Mouse (Mus musculus) gastrocnemius, postnatal 10 days (tissue): ENCODE measurements around the gene Dnajb3. TPM values are rescaled to one million over a fixed set of nuclear protein-coding genes. Genes with fewer than 3 reads are reported as not detected.
A peak's percentile ranks its signal among the peaks of the same experiment; 100 is the strongest.
"Not testable (repeated sequence)": the region's sequence is repeated elsewhere in the genome, so short reads cannot be mapped to it uniquely, and the experiment has no call there.

Experiments
- DNase-seq: peaks from one replicate; pipeline ENCODE4 v3.0.0; 2021; ENCODE audit warnings: mixed read lengths
- total RNA-seq, 2 experiments: library from RNA; stranded (reverse); gene quantifications; 2 replicates each; pipeline ENCODE4 v1.2.3; 2021

Dnajb3 gene
- total RNA-seq, 2 experiments from 2014 or later: 0.75 to 1.1 TPM

- DNase-seq: no peak
Observed at GRCm38 (mm10) chr1:88215466-88216380, 10.1 kb upstream of the Dnajb3 start.

DNA sequence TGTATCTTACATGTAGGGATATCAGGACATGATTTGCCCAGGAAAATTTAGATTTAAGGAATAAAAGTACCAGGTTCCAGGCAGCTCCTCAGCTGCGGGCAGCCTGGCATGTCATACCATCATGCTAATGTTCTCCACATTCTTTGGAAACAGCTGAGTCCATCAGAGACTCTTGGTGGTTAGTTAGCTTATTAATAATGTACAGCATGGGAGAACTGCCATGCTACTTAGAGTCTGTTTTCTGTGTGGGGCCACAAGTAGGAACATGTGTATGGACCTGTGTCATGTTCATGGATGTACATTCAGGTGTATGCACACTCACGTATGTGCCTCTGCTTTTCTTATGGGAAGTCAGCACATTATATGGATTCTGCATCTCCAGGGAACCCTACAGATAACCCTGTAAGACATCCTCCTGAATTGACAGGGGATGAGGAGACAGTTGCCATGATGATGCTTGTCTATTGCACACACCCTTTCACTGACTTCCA, 8.9 kb upstream of the Dnajb3 start:
- no peak for DNase-seq

GRCm38 (mm10) chr1:88213766-88214461, 8.3 kb upstream of the Dnajb3 start:
- DNase-seq: peak; percentile 14

GRCm38 (mm10) chr1:88213061-88213460, 7.5 kb upstream of the Dnajb3 start:
- DNase-seq: no peak

DNA sequence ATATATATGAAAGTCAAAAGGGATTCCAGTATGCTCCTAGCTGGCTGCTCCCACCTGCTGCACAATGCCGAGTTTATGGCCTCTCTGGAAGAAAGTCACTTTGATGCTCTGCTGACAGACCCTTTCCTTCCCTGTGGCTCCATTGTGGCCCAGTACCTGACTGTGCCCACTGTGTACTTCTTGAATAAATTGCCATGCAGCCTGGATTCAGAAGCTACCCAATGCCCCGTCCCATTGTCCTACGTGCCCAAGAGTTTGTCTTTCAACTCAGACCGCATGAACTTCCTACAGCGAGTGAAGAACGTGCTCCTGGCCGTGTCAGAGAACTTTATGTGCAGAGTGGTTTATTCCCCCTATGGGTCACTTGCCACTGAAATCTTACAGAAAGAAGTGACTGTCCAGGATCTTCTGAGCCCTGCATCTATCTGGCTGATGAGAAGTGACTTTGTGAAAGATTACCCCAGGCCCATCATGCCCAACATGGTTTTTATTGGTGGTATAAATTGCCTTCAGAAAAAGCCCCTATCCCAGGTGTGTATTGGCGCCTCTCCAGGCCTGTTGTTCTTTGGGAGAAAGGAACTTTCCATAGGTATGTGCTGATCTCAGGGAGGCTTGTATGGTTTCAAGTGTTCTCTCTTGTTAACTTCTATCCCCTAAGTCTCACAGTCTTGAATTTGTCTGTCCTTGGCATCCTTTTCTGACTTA, 6.9 kb upstream of the Dnajb3 start:
- DNase-seq: peak; percentile 17

DNA sequence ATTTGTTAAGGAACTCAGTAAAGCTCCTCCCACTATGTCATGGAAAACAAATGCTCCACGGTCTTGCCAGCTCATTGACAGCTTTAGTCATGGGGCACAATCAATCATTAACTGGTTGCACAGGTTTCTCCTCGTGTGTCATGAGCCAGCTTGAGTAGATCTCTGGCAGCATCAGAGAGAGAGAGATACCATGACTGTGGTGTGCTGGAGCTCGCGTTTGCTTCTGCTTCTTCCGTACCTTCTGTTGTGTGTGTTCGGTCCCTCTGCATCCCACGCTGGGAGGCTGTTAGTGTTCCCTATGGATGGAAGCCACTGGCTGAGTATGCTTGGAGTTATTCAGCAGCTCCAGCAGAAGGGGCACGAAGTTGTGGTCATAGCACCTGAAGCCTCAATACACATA, 6.2 kb upstream of the Dnajb3 start, which contains the start of gene Ugt1a1:
TSS of gene Ugt1a1 (plus strand) at position 148 of the 400 bp plus-strand sequence.
- DNase-seq: no peak

DNA sequence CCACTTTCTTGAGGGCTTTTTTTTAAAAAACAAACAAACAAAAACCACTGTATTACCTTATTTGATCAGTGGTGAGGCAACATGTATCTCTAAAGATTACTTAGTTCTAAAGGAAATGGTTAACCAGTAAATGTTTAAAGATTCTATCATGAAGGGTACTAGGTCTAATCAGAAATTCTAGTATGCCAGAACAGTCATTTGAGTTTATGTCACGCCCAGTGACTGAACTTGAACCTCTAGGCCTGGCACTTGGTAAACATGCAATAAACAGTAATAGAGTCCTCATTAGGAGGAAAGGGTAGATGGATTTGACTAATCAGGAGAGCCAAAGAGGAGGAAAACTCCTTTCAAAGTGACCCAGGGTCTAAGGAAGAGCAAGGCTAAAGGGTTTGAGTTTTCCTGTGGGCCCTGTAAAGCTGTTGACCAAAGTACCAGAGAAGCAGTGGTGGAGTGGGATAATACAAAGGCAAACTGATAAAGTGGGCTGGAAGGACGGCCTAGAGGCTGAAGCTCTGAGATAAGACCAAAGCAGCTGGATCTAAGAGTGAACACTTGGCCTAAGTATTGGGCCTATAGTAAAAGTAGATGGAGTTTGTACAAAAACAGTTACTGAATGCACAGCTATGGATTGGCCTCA, 1.4 kb upstream of the Dnajb3 start:
- DNase-seq: no peak

GRCm38 (mm10) chr1:88200456-88200855, 5.1 kb downstream of the Dnajb3 start, which contains the start of gene Ugt1a2:
Gene Ugt1a2 (plus strand): TSS chr1:88200601.
- no peak for DNase-seq

DNA sequence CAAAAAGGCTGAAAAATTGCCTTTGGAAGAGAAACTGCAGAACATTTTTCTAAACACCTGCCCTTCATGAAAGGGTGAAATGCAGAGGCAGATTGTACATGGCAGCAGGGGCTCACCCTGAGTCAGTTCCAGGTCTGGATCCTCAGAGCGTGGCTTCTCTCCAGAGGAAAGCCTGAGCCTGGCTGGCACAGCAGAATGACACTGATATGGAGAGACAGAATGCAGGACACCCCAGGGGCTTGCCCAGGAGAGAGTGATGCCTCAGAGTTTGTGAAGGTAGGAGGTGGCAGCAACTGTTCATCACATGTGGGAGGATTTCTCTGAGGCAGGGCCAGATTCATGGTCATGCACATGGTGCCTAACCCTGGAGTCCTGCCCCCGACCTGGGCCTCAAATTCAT, 5.6 kb downstream of the Dnajb3 start:
- no peak for DNase-seq

- no peak for DNase-seq
Observed at GRCm38 (mm10) chr1:88197443-88197842, 8.1 kb downstream of the Dnajb3 start.

GRCm38 (mm10) chr1:88195687-88196086, 9.9 kb downstream of the Dnajb3 start:
- no peak for DNase-seq

DNA sequence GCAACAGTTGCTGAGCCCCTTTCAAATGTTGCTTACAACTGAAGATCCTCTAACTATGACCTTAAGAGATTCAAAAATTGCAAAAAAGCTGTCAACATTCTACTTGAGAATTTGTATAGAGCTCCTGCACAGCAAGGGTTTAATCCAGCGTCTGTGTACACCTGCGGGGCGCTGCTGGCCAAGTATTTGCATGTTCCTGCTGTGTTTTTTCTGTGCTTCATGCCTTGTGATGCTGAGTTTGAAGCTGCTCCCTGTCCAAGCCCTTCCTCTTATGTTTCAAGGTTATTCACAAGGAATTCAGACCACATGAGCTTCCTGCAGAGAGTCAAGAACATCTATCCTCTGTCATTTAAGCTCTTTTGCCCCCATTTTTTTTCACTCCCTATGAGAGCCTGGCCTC, 13.4 kb downstream of the Dnajb3 start:
- DNase-seq: no peak

DNA sequence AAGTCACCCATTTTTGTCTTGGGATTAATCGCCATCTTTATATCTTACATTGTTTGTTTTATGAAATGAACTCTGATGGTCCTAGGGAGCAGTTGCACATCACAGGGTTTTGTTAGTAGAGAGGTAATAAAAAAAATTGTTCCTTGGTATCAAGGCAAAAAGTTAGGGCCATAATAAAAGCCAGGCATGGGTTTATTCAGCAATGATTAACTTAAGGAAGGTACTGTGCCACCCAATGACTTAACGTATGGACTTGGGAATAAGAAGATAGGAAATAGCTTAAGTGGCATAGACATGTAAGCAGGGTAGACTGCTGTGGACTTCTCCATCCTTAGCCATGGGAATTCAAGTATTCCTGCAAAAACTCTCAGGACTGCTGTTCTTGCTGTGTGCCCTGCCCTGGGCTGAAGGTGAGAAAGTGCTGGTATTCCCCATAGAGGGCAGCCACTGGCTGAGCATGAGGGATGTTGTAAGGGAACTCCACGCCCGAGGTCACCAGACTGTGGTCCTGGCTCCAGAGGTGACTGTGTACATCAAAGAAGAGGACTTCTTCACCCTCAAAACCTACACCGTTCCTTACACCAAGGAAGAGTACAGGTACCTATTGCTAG, 19.2 kb downstream of the Dnajb3 start:
- no peak for DNase-seq

DNA sequence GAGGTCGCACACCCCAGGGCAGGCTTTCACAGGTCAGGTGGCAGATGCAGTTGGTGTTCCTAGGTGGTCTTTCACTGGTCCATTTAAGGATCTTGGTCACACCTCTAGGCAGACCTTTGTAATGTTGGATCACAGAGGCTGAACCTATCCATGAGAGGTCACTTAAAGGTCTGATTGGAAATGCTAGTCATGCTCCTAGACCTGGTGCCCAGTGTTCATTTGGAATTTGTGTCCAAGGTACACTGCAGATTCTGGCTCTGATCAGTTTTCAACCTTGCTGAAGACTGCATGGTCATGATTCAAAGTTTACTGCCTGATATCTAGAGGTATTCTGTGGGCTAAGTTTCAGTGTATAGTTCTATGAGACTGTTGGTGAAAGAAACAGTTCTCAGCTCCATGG, 25.9 kb downstream of the Dnajb3 start:
- DNase-seq: no peak

DNA sequence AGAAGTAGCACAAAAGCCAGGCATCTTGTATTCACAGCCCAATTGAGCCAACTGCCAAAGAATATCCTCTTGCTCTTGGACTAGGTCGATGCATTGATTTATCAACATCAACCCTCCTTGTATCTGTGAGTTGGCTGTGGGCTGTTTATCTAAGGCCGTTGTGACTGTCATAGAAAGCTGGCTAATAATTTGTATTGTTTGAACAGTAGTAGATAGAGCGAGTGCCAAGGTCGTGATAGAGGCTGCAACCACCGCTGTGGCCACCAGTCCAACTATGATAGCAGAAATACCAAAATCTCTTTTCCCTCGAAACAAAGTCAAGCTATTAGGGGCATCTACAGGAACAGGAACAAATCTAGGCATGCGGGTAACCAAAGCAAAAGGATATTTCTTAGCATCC, 33.4 kb downstream of the Dnajb3 start:
- DNase-seq: not testable (repeated sequence)

GRCm38 (mm10) chr1:88165711-88166110, 39.9 kb downstream of the Dnajb3 start, which contains the start of gene Ugt1a5:
Gene Ugt1a5 (plus strand): TSS chr1:88166012.
- DNase-seq: no peak

GRCm38 (mm10) chr1:88158430-88158829, 47.2 kb downstream of the Dnajb3 start:
- no peak for DNase-seq
